Mouse (Mus musculus) thymus, postnatal 4 days (tissue): ENCODE measurements around the gene Cbr2.
A peak's percentile ranks its signal among the peaks of the same experiment; 100 is the strongest.

Experiments
- DNase-seq: peaks from one replicate; pipeline ENCODE4 v3.0.0; 2021

Gene Cbr2

DNA sequence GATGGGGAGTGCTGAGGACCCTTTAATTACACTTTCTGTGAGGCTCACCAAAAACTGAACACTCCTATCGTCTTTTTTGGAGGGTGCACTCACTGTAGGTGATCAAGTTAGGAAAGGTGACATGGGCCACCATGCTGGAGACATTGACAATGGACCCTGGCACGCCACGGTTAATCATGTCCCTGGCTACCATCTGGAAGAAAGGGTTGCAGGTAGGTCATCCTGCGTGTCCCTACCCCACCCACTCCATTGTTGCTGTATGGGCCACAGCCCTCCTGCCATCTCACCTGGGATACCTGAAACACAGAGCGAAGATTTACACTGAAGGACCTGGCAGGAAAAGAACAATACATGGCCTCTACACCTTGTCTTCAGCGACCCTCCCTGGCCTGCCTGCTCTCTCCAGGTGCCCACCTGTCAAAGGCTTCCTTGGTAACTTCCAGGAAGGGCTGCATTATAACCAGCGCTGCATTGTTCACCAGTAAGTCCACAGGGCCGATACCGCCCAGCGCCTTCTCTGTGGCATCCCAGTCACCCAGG is 1.5 kb downstream of the Cbr2 start:
- DNase-seq, result no peak

- DNase-seq, result peak; percentile 37
These were observed 2.4 kb downstream of the Cbr2 start for GRCm38 (mm10) chr11:120729432-120730050.

- no peak for DNase-seq
These were observed 3.2 kb downstream of the Cbr2 start for GRCm38 (mm10) chr11:120728530-120729240.

DNA sequence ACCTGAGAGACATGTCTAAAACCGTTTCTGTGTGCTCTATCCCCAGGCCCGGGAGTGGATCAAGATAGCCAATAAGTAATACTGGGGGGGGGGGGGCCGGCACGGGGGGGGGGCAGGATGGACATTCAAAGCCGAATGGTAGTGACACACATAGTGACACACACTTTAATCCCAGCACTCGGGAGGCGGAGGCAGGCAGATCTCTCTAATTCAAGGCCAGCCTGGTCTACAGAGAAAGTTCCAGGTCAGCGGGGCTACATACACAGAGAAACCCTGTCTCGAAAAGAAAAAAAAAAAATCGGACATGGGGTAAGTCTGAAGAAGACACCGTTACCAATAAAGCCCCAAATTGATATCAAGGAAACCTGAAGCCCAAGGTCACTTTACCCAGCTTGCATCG is 4.3 kb downstream of the Cbr2 start:
- no peak for DNase-seq

DNA sequence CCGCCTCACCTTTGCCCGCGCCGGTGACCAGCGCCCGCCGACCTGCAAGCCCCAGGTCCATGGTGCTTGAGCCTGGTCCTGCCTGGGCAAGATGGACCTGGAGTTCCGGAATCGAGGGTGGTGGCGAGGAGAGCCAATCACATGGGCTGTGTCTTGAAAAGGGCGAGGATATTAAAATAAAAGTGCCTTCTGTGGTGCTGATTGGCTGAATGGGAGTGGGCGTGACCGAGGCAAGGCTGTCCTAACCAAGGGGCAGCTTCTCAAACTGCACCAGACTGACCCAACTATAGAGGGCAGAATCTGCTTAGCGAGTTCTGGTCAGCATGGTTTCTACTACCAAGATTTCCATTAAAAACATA is 4.8 kb downstream of the Cbr2 start, which contains the start of gene Dcxr:
TSS of gene Dcxr (minus strand) at position 113 of the 359 bp plus-strand sequence.
- DNase-seq, result no peak

DNA sequence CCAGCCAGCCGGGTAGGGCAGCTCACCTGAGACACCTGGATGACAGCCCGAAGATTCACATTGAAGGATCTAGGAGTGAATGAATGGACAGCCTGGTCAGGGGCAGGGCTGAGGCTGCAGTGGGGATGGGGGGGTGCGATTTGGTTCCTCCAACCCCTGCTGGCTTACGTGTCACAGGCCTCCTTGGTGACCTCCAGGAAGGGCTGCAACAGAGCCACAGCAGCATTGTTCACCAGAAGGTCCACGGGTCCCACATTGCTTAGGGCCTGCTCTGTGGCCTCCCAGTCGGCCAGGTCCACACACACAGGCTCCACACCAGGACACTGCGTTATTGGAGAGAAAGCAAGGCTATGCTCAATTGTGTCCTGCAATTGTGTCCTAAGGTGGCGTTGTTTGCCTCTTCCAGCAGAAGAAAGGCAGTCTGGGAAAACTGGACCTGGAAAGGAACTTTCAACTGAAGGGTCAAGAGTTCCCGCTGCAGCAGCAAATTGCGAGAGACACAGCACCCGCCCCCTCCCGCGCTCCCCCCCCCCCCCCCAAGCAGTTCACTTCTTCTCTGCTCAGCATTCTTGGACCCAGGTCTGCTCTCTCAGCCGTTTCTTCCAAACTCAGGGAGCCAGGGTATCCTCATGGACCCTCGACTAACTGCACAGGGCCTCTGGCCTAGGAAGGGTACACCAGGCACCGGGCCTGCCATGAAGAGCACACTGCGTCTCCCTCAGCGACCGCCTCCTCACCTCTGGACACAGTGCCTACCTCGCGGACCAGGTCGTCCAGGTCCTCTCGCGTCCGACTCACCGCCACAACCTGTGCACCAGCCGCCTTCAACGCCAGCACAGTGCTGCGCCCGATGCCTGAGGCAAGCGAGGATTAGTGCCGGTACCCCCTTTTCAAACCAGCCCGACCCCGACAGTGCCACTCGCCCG is 5.4 kb downstream of the Cbr2 start:
- DNase-seq, result no peak

DNA sequence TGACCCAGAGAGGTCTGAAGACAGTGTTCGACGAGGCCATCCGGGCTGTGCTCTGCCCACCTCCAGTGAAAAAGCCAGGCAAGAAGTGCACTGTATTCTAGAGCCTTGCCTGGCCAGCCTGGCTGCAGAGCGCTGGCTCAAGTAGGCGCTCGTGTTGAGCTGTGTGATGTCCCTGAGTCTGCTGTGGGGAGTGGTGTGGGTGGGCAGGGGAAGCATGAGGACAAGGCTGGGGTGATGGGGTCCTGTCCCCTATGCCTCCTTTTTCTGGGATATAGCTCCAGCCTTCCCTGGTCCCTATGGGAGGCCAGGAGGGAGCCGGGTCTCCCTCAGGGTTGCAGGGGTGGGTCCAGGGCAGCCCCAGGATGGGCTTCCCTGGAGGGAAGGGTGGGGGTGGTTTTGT is 8.4 kb downstream of the Cbr2 start:
- DNase-seq, result no peak

- DNase-seq, result no peak
These were observed 9.0 kb downstream of the Cbr2 start for GRCm38 (mm10) chr11:120722761-120723382.

GRCm38 (mm10) chr11:120722067-120722630 is 9.8 kb downstream of the Cbr2 start:
- no peak for DNase-seq

GRCm38 (mm10) chr11:120721124-120722066 is 10.5 kb downstream of the Cbr2 start, which contains the start of gene Rac3:
TSS of gene Rac3 (plus strand) at chr11:120721470.
- peak; percentile 80 for DNase-seq

DNA sequence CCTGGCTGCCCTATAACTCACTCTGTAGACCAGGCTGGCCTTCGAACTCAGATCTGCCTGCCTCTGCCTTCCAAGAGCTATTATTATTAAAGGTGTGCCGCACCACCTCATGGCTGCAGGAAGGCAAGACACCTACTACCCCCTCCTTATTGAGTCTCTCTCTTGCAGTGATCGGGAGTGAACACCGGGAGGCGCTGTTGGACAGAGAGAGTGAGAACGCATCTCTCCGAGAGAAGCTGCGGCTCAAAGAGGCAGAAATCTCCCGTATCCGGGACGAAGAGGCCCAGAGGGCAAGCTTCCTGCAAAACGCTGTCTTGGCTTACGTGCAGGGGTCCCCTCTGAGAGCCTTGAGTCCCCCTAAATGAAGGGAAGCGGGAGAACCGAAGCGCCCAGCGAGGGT is 11.5 kb downstream of the Cbr2 start:
- DNase-seq, result peak; percentile 98

- no peak for DNase-seq
These were observed 12.0 kb downstream of the Cbr2 start for GRCm38 (mm10) chr11:120719841-120720376.

GRCm38 (mm10) chr11:120719242-120719641 is 12.7 kb downstream of the Cbr2 start:
- DNase-seq, result no peak

GRCm38 (mm10) chr11:120715131-120715530 is 16.8 kb downstream of the Cbr2 start:
- DNase-seq, result no peak

DNA sequence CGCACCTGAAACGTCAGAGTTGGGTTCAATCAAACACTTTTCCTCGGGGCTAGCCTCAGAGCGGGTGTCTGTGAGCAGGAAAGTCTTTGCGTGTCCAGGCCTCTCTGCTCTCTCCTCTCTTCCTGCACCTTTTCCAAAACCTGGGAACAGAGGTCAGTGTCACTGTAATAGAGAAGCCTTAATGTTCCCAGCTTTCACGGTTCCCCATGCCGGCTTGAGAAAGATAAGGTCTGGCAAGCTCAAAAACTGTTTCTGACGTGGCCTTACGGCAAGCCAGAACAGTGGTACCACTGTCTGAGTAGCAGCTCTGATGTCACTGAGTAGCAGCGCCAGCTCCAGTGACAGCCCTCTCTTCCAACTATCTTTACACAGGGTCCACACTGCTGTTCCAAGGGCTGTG is 17.4 kb downstream of the Cbr2 start:
- no peak for DNase-seq

DNA sequence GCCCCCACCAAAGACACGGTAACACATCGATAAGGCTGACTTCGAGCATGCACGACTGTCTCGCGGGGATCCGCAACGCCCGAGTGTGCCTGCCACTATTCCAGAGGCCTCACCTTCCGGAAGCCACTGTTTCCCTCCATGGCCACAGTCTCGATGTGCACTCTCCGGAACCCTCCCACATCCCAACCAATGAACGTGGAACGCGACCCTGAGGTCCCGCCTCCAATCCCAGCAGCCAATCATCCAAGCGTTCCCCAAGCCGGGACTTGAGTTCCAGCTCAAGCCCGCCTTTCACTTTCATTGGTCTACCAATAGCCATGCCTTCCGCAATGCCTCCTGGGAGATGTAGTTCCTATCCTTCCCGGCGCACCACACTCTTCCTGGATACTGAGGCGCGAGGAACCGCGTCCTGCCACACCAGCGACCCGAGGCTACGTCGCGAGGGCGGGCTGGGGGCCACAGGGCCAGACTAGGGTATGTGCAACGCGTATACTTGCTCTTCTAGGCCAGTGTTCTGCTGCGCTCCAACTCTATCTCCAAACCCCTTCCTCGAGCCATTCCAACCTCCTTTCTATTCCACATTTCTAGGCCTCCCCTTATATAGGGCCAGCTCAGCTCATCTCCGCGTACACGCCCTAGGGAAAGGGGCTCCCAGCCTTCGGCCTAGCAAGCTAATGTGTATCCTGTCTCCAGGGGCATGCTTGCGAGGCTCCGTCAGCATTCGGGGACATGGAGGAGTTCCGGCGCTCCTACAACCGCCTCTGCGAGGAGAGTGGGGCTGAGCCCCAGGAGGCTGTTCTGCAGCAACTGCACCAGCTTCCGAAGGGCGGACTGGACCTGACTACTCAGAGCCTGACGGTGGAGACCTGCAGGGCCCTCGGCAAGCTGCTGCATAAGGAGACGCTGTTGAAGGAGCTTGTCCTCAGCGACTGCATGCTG is 18.1 kb downstream of the Cbr2 start, which contains the start of the genes Cenpx and Lrrc45:
TSS of gene Cenpx (minus strand) at position 159 of the 939 bp plus-strand sequence.
TSS of gene Lrrc45 (plus strand) at position 346 of the 939 bp plus-strand sequence.
- DNase-seq, result peak; percentile 93

DNA sequence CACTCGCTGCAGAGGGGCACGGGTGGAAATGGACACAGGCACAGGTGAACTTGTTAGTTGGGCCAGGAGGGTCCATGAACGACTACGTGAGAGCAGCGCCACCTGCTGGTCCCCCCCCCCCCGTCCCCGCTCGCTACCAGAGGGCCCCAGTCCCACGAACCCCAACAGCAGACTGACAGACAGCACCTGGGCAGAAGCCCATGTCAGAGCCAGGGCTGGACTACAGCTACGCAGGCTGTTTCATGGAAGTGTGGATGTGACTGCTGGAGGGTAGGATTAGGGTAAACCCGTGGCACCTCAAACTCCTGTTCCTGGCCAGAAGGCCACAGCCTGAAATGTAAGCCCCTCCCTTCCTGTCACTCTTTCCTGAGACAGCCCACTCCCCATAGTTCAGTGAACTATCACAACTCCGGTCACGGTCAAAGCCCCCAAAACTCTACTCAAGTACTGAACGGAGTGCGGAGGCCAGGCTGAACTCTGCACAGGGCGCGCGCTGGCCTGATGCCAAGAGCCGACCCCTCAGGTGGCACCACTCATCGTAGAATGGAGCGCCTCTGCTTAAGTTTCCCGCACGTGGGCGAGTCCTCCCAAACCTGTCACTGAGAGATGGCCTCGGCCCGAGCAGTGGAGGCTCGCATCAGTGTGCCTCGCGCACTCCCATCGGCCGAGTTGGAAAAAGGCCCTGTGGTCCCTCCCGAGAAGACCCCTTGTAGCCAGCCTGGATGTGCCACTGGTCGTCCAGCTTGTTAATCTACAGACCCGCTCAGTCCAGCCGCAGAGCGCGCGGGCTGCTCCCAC is 18.9 kb downstream of the Cbr2 start:
- peak; percentile 87 for DNase-seq

- DNase-seq, result no peak
These were observed 19.8 kb downstream of the Cbr2 start for GRCm38 (mm10) chr11:120711980-120712604.
